Mouse (Mus musculus) forebrain, embryonic 13.5 days (tissue): ENCODE data around the gene Trpv4. TPM values are rescaled to one million over a fixed set of nuclear protein-coding genes. Genes with fewer than 3 reads are reported as not detected.

ENCODE experiments used
- ATAC-seq: fragments of 200-750 bp; cut with Nextera tagmentation; 2 replicates; pipeline ENCODE4 v1.8.0; 2017
- H3K27ac ChIP-seq: fragments of 300-500 bp; sonication (generic); 2 replicates; pipeline ENCODE4 v1.5.1; 2015; ENCODE audit warnings: inconsistent platforms, mild to moderate bottlenecking, moderate library complexity
- H3K27me3 ChIP-seq: fragments of 300-500 bp; sonication (generic); 2 replicates; pipeline ENCODE4 v1.6.1; 2015; ENCODE audit warnings: mild to moderate bottlenecking, inconsistent platforms
- H3K36me3 ChIP-seq: fragments of 300-500 bp; sonication (generic); 2 replicates; pipeline ENCODE4 v1.6.1; 2015; ENCODE audit warnings: mild to moderate bottlenecking, inconsistent platforms; ENCODE audit not compliant: poor library complexity, severe bottlenecking
- H3K4me1 ChIP-seq: fragments of 300-500 bp; sonication (generic); 2 replicates; pipeline ENCODE4 v1.6.1; 2015; ENCODE audit warnings: inconsistent platforms
- H3K4me2 ChIP-seq: fragments of 300-500 bp; sonication (generic); 2 replicates; pipeline ENCODE4 v1.6.1; 2015; ENCODE audit warnings: inconsistent platforms, mild to moderate bottlenecking, moderate library complexity
- H3K4me3 ChIP-seq: fragments of 300-500 bp; sonication (generic); 2 replicates; pipeline ENCODE4 v1.5.1; 2015; ENCODE audit warnings: mild to moderate bottlenecking, inconsistent platforms
- H3K9ac ChIP-seq: fragments of 300-500 bp; sonication (generic); 2 replicates; pipeline ENCODE4 v1.6.1; 2015; ENCODE audit warnings: mild to moderate bottlenecking, inconsistent platforms
- H3K9me3 ChIP-seq: fragments of 300-500 bp; sonication (generic); replicated peaks from 2 replicates; pipeline ENCODE4 v1.6.1; 2016; ENCODE audit warnings: inconsistent platforms
- WGBS: fragments of 180-500 bp; shearing (Covaris S2); methylation state at CpG from one replicate; pipeline ENCODE4 v1.1.7; 2015; 5-methylcytosine and 5-hydroxymethylcytosine counted together
- polyA plus RNA-seq: library from polyadenylated mRNA; unstranded; fragments of >200 nt; fragmentation: Nextera tagmentation; extraction: Ambion mirVana; gene quantifications from 2 replicates; pipeline ENCODE4 v1.2.1, GENCODE M21; 2015

Trpv4 gene
- polyA plus RNA-seq, 1 experiment from 2014 or later = 0.39 TPM

GRCm38 (mm10) chr5:114583490-114584175, 74.6 kb downstream of the Trpv4 start:
- Histone ChIP-seq H3K27ac (no peak overlapping the region), H3K9me3 (no peaks in the 10 kb centered on the region), H3K4me2 (no peak overlapping the region), H3K9ac (peak overlapping the region; percentile 48; the same call in 1 of the 2 replicates), H3K27me3 (peaks cover 58% of the 10 kb centered on the region), H3K4me1 (peaks cover 77% of the 10 kb centered on the region), H3K4me3 (no peak overlapping the region), H3K36me3 (no peaks in the 10 kb centered on the region)
- no peak for ATAC-seq
- 86% methylated on average over 12 of the region's 12 CpGs for WGBS

GRCm38 (mm10) chr5:114583046-114583445, 75.2 kb downstream of the Trpv4 start:
- H3K4me3 ChIP-seq = no peak overlapping the region
- no peak overlapping the region for H3K4me2 ChIP-seq
- no peaks in the 10 kb centered on the region for H3K9me3 ChIP-seq
- WGBS = 82% methylated on average over 3 of the region's 3 CpGs
- no peak overlapping the region for H3K27ac ChIP-seq
- H3K36me3 ChIP-seq = no peaks in the 10 kb centered on the region
- no peak for ATAC-seq
- peaks cover 77% of the 10 kb centered on the region for H3K4me1 ChIP-seq
- H3K27me3 ChIP-seq = peaks cover 58% of the 10 kb centered on the region
- H3K9ac ChIP-seq = no peak overlapping the region

- H3K36me3 ChIP-seq = no peaks in the 10 kb centered on the region
- H3K9me3 ChIP-seq = no peaks in the 10 kb centered on the region
- H3K4me1 ChIP-seq = peaks cover 85% of the 10 kb centered on the region
- peak overlapping the region; percentile 12; the same call in 1 of the 2 replicates for H3K4me2 ChIP-seq
- ATAC-seq = peak; percentile 31; the same call in 1 of the 2 replicates
- WGBS = 39% methylated on average over 12 of the region's 12 CpGs
- H3K27ac ChIP-seq = peak overlapping the region; percentile 5; the same call in 1 of the 2 replicates
- no peak overlapping the region for H3K4me3 ChIP-seq
- H3K9ac ChIP-seq = no peak overlapping the region
- peaks cover 65% of the 10 kb centered on the region for H3K27me3 ChIP-seq
Observed at GRCm38 (mm10) chr5:114581486-114581885, 76.7 kb downstream of the Trpv4 start.

DNA sequence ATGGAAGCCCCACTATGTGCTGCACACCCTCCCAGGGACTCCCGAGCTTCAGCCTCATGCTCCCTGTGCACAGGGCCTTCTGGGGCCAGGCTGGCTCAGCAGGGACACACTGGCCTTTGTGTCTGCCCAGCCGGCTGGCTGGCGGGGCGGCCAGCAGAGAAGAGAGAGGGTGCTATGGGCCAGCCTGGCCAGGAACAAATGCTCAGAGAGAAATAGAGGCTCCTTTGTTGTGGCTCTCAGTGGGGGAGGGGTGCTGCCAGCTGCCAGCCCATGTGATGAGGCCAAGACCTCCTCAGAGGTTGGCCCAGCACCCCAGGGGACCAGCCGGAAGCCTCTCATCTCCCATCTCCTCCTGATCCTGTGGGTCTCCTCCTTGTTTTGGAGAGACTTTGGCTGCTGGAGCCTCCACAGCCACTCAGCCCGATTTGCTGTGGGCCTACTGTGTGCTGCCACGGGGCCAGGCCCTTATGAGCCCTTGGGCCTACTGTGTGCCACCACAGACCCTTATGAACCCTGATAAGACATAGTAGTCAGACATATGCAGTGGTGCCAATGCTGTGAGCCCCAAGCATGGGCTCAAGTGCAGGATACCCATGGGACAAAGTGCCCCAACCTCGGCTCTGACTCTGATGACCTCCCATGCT, 78.4 kb downstream of the Trpv4 start:
- Histone ChIP-seq H3K4me2 (no peak overlapping the region), H3K9ac (no peak overlapping the region), H3K4me1 (peaks cover 85% of the 10 kb centered on the region), H3K27me3 (peaks cover 61% of the 10 kb centered on the region), H3K9me3 (no peaks in the 10 kb centered on the region), H3K4me3 (no peak overlapping the region), H3K36me3 (no peaks in the 10 kb centered on the region), H3K27ac (0 out of 2 replicates have a peak overlapping the region, but pooled peaks have one; percentile 31)
- 55% methylated on average over 8 of the region's 8 CpGs for WGBS
- ATAC-seq = no peak

- 21% methylated on average over 20 of the region's 20 CpGs for WGBS
- H3K9ac ChIP-seq = no peak overlapping the region
- peaks cover 64% of the 10 kb centered on the region for H3K27me3 ChIP-seq
- ATAC-seq = no peak
- H3K36me3 ChIP-seq = no peaks in the 10 kb centered on the region
- no peak overlapping the region for H3K4me3 ChIP-seq
- peaks cover 85% of the 10 kb centered on the region for H3K4me1 ChIP-seq
- peak overlapping the region; percentile 28 for H3K4me2 ChIP-seq
- H3K27ac ChIP-seq = peak overlapping the region; percentile 36
- H3K9me3 ChIP-seq = no peaks in the 10 kb centered on the region
Observed at GRCm38 (mm10) chr5:114578361-114578760, 79.9 kb downstream of the Trpv4 start.

- no peak overlapping the region for H3K4me3 ChIP-seq
- ATAC-seq = no peak; the same call in 1 of the 2 replicates
- no peak overlapping the region for H3K27ac ChIP-seq
- no peaks in the 10 kb centered on the region for H3K36me3 ChIP-seq
- no peaks in the 10 kb centered on the region for H3K9me3 ChIP-seq
- H3K4me1 ChIP-seq = peaks cover 94% of the 10 kb centered on the region
- peaks cover 60% of the 10 kb centered on the region for H3K27me3 ChIP-seq
- H3K9ac ChIP-seq = no peak overlapping the region
- H3K4me2 ChIP-seq = peak overlapping the region; percentile 89
- 80% methylated on average over 16 of the region's 16 CpGs for WGBS
Observed at GRCm38 (mm10) chr5:114575986-114576605, 82.1 kb downstream of the Trpv4 start.

DNA sequence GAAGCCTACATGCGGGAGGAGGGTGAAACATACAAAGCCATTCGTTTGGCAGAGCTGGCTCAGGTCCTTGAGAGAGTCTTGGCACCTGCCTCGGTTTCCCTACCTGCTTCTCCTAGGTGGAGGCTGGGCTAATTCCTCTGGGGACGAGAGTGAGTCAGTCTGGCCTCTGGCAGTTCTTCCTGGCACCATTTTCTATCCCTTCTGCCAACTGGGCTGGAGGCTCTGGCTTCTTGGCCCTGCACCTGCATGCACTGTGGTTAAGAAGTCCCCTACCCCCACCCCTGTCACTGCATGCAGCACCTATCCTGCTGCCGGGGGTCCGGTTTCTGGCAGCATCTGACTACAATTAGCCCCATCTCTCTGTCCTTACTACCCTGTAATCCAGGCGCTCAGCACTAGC, 82.7 kb downstream of the Trpv4 start:
- Histone ChIP-seq H3K4me2 (peak overlapping the region; percentile 89), H3K4me1 (peaks cover 96% of the 10 kb centered on the region), H3K4me3 (peak overlapping the region; percentile 3; the same call in 1 of the 2 replicates), H3K9me3 (no peaks in the 10 kb centered on the region), H3K9ac (0 out of 2 replicates have a peak overlapping the region, but pooled peaks have one; percentile 47), H3K27me3 (peaks cover 63% of the 10 kb centered on the region), H3K36me3 (no peaks in the 10 kb centered on the region), H3K27ac (peak overlapping the region; percentile 25; the same call in 1 of the 2 replicates)
- ATAC-seq = no peak
- 58% methylated on average over 7 of the region's 7 CpGs for WGBS

DNA sequence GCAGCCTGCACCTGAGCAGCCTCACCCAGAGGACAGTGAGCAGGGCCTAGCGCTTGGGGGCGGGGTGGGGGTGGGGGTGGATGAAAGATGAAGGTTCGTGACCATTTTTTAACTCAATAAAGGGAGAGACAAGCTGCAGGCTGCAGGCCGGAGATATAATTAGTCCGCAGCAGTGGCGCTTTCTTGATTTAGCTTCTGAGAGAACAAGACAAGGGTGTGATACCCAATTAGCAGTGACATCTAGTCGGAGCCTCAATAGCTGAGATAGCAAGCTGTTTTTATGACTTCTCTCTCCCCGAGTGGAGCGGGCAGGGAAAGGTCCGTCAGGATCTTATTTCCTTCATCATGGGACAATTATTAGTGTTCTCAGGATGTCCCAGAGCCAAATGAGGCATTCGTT, 83.2 kb downstream of the Trpv4 start:
- Histone ChIP-seq H3K4me1 (peaks cover 98% of the 10 kb centered on the region), H3K9ac (peak overlapping the region; percentile 47), H3K4me3 (no peak overlapping the region), H3K9me3 (no peaks in the 10 kb centered on the region), H3K36me3 (no peaks in the 10 kb centered on the region), H3K27ac (0 out of 2 replicates have a peak overlapping the region, but pooled peaks have one; percentile 25), H3K4me2 (peak overlapping the region; percentile 89), H3K27me3 (peaks cover 60% of the 10 kb centered on the region)
- no peak for ATAC-seq
- WGBS = 12% methylated on average over 11 of the region's 11 CpGs

GRCm38 (mm10) chr5:114573920-114574628, 84.1 kb downstream of the Trpv4 start:
- Histone ChIP-seq H3K9me3 (no peaks in the 10 kb centered on the region), H3K27me3 (peaks cover 51% of the 10 kb centered on the region), H3K27ac (no peak overlapping the region), H3K4me1 (peaks cover 97% of the 10 kb centered on the region), H3K36me3 (no peaks in the 10 kb centered on the region), H3K4me2 (peak overlapping the region; percentile 89), H3K9ac (peak overlapping the region; percentile 47; the same call in 1 of the 2 replicates), H3K4me3 (no peak overlapping the region)
- no peak for ATAC-seq
- WGBS = 67% methylated on average over 12 of the region's 12 CpGs

- H3K4me1 ChIP-seq = peaks cover 98% of the 10 kb centered on the region
- 0 out of 2 replicates have a peak overlapping the region, but pooled peaks have one; percentile 67 for H3K9ac ChIP-seq
- H3K4me2 ChIP-seq = peak overlapping the region; percentile 89
- 0 out of 2 replicates have a peak overlapping the region, but pooled peaks have one; percentile 35 for H3K27ac ChIP-seq
- peaks cover 48% of the 10 kb centered on the region for H3K27me3 ChIP-seq
- ATAC-seq = no peak
- no peaks in the 10 kb centered on the region for H3K9me3 ChIP-seq
- no peaks in the 10 kb centered on the region for H3K36me3 ChIP-seq
- H3K4me3 ChIP-seq = 0 out of 2 replicates have a peak overlapping the region, but pooled peaks have one; percentile 83
- 23% methylated on average over 2 of the region's 2 CpGs for WGBS
Observed at GRCm38 (mm10) chr5:114572997-114573396, 85.2 kb downstream of the Trpv4 start.
